Mouse (Mus musculus): ENCODE results near the gene Tnfrsf19. TPM values are rescaled to one million over a fixed set of nuclear protein-coding genes. Genes with fewer than 3 reads are reported as not detected.

Tnfrsf19 gene
- polyA plus RNA-seq, 1 experiment from 2014 or later, result 62.6 TPM

DNA sequence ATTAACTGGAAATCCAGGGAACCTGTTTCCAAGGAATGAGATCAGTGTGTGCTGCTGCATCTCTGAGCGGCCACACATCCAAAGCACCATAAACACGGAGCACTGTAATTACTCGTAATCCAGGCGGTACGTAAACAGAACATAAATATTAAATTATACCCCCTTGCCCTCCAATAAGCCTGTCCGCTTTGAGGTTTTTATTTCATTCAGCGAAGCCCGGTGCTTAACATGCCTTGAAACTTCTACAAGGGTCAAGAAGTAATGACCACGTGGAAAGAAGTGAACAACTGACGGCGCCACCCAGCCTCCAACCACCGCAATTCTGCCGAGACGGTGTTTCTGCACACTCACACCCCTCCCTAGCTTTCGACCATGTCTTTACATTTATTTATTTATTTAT lies 31.7 kb downstream of the Tnfrsf19 start:
- Histone ChIP-seq H3K9me3 (replicated peaks; ENCODE audit: control insufficient read depth, low read length) (no peaks in the 10 kb centered on the region), H3K27ac (replicated peaks; ENCODE audit: low read depth, low read length) (no peak overlapping the region), H3K9ac (replicated peaks; ENCODE audit: low read length) (no peak overlapping the region), H3K27me3 (ENCODE audit: control insufficient read depth, insufficient read depth, low read length) (no peaks in the 10 kb centered on the region), H3K4me1 (ENCODE audit: control insufficient read depth, insufficient read depth, low read length) (no peaks in the 10 kb centered on the region), H3K4me3 (ENCODE audit: low read depth, low read length) (no peak overlapping the region), H3K36me3 (replicated peaks; ENCODE audit: control insufficient read depth, insufficient read depth, low read depth, low read length) (no peaks in the 10 kb centered on the region), H3K4me2 (ENCODE audit: low read depth, low read length) (no peak overlapping the region)
- ATAC-seq (replicated peaks; ENCODE audit: insufficient number of reproducible peaks, low FRiP score, low TSS enrichment, low read depth) (no peak), DNase-seq (ENCODE audit: low spot score) (no peak)
- 81% methylated on average over 15 of the region's 15 CpGs for WGBS

DNA sequence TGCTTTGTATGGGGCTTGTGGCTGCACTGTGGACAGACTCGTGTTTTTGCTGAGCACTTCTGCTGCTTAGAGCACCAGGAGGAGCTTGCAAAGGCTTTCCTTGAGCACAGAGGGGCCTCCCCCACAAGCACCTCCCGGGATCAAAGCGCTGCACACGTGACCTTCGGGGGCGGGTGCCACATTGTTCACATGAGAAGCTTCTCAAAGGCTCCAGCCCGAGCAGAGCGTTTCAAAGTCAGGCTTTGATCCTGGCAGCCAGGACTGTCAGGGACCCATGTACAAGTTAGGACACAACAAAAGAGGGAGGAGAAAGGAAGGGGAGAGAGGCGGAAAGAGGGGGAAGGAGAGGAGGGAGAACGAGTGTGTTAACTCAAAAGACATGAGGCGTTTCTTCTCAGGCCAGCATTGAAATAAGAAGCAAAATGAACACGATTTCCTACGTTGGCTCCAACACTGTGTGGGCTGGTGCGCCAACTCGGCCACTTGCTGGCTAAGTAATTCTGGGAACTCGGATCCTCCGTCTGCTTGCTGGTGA lies 33.8 kb downstream of the Tnfrsf19 start:
- Histone ChIP-seq H3K9me3 (replicated peaks; ENCODE audit: control insufficient read depth, low read length) (no peaks in the 10 kb centered on the region), H3K27ac (replicated peaks; ENCODE audit: low read depth, low read length) (peak overlapping the region; percentile 54), H3K4me3 (ENCODE audit: low read depth, low read length) (no peak overlapping the region), H3K4me2 (ENCODE audit: low read depth, low read length) (peak overlapping the region; percentile 28), H3K27me3 (ENCODE audit: control insufficient read depth, insufficient read depth, low read length) (no peaks in the 10 kb centered on the region), H3K4me1 (ENCODE audit: control insufficient read depth, insufficient read depth, low read length) (no peaks in the 10 kb centered on the region), H3K9ac (replicated peaks; ENCODE audit: low read length) (peak overlapping the region; percentile 50), H3K36me3 (replicated peaks; ENCODE audit: control insufficient read depth, insufficient read depth, low read depth, low read length) (no peaks in the 10 kb centered on the region)
- peak; percentile 87 for ATAC-seq (replicated peaks; ENCODE audit: insufficient number of reproducible peaks, low FRiP score, low TSS enrichment, low read depth)
- peak; percentile 91 for DNase-seq (ENCODE audit: low spot score)
- WGBS, result under 1% methylated on average over 17 of the region's 17 CpGs

DNA sequence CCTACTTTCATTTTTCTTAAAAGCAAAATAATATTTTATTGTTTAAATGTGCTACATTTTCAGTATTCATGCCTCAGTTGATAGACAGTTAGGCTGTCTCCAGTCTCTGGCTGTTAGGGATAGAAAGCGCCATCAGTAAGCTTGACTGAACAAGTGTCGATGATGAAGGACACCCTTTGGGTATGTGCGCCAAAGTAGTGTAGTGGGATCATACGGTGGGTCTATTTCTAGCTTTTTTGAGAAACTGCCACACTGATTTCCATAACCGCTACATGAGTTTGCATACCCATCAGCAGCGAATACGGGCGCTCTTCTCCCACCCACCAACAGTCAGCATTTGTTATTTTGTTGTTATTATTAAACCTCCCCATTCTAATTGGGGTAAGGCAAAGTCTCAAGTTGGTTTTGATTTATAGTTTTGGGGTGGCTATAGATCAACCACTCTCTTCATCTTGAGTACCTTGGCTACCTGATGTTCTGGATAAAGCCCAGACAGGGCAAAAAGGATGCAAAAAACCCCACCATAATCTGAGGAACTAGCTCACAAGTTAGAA lies 34.6 kb downstream of the Tnfrsf19 start:
- no peak for ATAC-seq (replicated peaks; ENCODE audit: insufficient number of reproducible peaks, low FRiP score, low TSS enrichment, low read depth)

DNA sequence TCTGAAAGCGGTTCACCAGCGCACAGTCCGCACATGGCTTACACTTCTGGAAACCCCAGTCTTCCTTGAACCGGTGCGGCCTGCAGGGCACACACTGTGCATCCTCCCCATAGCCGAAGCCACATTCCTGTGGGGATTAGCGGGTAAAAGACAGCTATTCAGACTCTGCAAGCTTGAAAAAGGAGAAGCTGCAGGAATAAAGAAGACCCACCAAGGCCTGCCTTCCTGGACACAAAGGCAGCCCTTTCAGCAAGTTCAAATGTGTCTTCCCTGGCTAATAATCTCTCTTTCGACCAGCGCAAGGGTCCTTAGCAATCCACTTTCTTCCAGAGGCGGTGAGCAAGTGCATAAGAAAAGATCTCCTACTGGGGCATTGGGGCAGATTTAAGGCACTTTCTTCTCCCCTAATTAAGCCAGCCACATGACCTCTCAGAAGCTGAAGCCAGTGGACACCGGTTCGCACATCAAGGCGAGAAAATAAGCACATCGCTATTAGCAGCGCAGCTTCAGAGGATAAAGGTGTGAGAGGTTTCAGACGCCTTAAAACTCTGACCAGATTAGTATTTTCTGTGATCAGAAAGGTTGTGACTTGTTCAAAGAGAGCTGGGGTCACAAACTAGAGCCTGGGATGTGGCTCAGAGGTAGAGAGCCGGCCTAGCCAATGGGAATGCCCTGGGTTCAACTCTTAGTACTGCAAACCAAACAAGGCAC lies 41.0 kb downstream of the Tnfrsf19 start:
- peak; percentile 57 for DNase-seq (ENCODE audit: low spot score)
- no peak overlapping the region for H3K4me3 ChIP-seq (ENCODE audit: low read depth, low read length)
- H3K4me1 ChIP-seq (ENCODE audit: control insufficient read depth, insufficient read depth, low read length), result no peaks in the 10 kb centered on the region
- no peaks in the 10 kb centered on the region for H3K36me3 ChIP-seq (replicated peaks; ENCODE audit: control insufficient read depth, insufficient read depth, low read depth, low read length)
- H3K4me2 ChIP-seq (ENCODE audit: low read depth, low read length), result no peak overlapping the region
- 22% methylated on average over 17 of the region's 17 CpGs for WGBS
- H3K9ac ChIP-seq (replicated peaks; ENCODE audit: low read length), result no peak overlapping the region
- peak; percentile 76 for ATAC-seq (replicated peaks; ENCODE audit: insufficient number of reproducible peaks, low FRiP score, low TSS enrichment, low read depth)
- no peaks in the 10 kb centered on the region for H3K9me3 ChIP-seq (replicated peaks; ENCODE audit: control insufficient read depth, low read length)
- H3K27me3 ChIP-seq (ENCODE audit: control insufficient read depth, insufficient read depth, low read length), result no peaks in the 10 kb centered on the region
- H3K27ac ChIP-seq (replicated peaks; ENCODE audit: low read depth, low read length), result no peak overlapping the region

More for the DNA sequence above, 34.6 kb downstream of the Tnfrsf19 start:
- Histone ChIP-seq H3K27ac (replicated peaks; ENCODE audit: low read depth, low read length) (no peak overlapping the region; the same call in 1 of the 2 replicates), H3K36me3 (replicated peaks; ENCODE audit: control insufficient read depth, insufficient read depth, low read depth, low read length) (no peaks in the 10 kb centered on the region), H3K27me3 (ENCODE audit: control insufficient read depth, insufficient read depth, low read length) (no peaks in the 10 kb centered on the region), H3K4me3 (ENCODE audit: low read depth, low read length) (no peak overlapping the region), H3K4me2 (ENCODE audit: low read depth, low read length) (no peak overlapping the region), H3K9me3 (replicated peaks; ENCODE audit: control insufficient read depth, low read length) (no peaks in the 10 kb centered on the region), H3K4me1 (ENCODE audit: control insufficient read depth, insufficient read depth, low read length) (no peaks in the 10 kb centered on the region), H3K9ac (replicated peaks; ENCODE audit: low read length) (no peak overlapping the region)
- no peak for DNase-seq (ENCODE audit: low spot score)
- WGBS, result 92% methylated on average over 8 of the region's 8 CpGs

DNA sequence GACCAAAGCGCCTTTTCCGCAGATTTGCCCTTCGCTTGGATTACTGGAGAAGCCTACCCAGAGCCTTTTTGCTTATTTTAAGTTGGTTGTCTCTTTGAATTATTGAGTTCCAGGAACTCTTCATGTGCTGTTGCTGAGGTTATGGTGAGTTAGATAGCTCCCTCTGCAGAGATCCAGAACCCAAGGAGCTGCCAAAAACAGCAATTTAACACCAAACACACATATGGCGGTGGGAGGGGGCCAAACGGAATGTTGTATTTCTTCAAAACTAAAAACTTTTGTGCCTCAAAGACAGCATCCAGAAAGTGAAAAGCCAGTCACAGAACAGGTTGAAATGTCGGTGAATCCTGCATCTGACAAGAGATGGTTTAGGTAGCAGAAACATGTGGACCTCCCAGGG lies 42.6 kb downstream of the Tnfrsf19 start:
- no peaks in the 10 kb centered on the region for H3K27me3 ChIP-seq (ENCODE audit: control insufficient read depth, insufficient read depth, low read length)
- no peak for ATAC-seq (replicated peaks; ENCODE audit: insufficient number of reproducible peaks, low FRiP score, low TSS enrichment, low read depth)
- H3K27ac ChIP-seq (replicated peaks; ENCODE audit: low read depth, low read length), result no peak overlapping the region
- no peak overlapping the region for H3K9ac ChIP-seq (replicated peaks; ENCODE audit: low read length)
- no peak overlapping the region for H3K4me3 ChIP-seq (ENCODE audit: low read depth, low read length)
- H3K4me2 ChIP-seq (ENCODE audit: low read depth, low read length), result no peak overlapping the region
- 94% methylated on average over 6 of the region's 6 CpGs for WGBS
- no peaks in the 10 kb centered on the region for H3K4me1 ChIP-seq (ENCODE audit: control insufficient read depth, insufficient read depth, low read length)
- no peaks in the 10 kb centered on the region for H3K9me3 ChIP-seq (replicated peaks; ENCODE audit: control insufficient read depth, low read length)
- DNase-seq (ENCODE audit: low spot score), result no peak
- H3K36me3 ChIP-seq (replicated peaks; ENCODE audit: control insufficient read depth, insufficient read depth, low read depth, low read length), result no peaks in the 10 kb centered on the region

DNA sequence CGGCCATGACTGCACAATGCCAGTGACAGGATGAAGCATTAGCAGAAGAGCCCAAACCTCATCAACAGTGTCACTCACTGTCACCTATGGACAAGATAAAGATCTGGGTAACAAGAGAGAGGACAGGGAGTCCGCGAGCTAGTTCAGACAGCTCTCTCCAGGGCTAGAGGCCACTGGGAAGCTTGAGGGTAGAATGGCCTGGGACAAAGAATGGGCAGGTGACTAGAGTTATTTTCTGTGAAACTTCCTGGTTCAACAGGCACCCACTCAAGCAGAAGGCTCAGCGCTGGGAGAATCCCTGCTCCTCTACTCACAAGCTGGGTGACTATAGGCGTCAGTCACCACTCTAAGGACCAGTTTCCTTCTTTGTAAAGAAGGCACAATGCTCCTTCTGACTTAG lies 46.2 kb downstream of the Tnfrsf19 start:
- Histone ChIP-seq H3K36me3 (replicated peaks; ENCODE audit: control insufficient read depth, insufficient read depth, low read depth, low read length) (no peaks in the 10 kb centered on the region), H3K4me3 (ENCODE audit: low read depth, low read length) (no peak overlapping the region), H3K4me1 (ENCODE audit: control insufficient read depth, insufficient read depth, low read length) (no peaks in the 10 kb centered on the region), H3K4me2 (ENCODE audit: low read depth, low read length) (no peak overlapping the region), H3K9me3 (replicated peaks; ENCODE audit: control insufficient read depth, low read length) (no peaks in the 10 kb centered on the region), H3K27ac (replicated peaks; ENCODE audit: low read depth, low read length) (no peak overlapping the region), H3K27me3 (ENCODE audit: control insufficient read depth, insufficient read depth, low read length) (no peaks in the 10 kb centered on the region), H3K9ac (replicated peaks; ENCODE audit: low read length) (no peak overlapping the region)
- no peak for ATAC-seq (replicated peaks; ENCODE audit: insufficient number of reproducible peaks, low FRiP score, low TSS enrichment, low read depth)
- DNase-seq (ENCODE audit: low spot score), result no peak
- 79% methylated on average over 5 of the region's 5 CpGs for WGBS

DNA sequence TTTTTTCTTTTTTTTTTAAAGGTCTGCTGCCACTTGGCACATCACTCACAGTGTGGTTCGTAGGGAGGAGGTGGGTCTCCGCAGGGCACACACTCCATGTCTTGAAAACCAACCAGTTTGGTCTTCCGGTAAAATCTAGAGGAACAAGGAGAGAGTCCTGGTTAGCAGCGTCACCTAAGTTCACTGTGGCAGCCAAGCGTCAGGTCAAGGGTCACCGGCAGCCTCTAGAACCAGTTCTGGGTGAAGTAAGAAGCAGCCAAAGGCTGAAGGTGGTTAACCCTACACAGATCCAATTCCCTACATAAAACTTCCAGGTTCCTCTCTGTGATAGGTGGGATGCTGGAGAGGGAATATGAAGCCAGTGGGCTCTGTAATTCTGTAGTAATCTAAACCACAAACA lies 49.7 kb downstream of the Tnfrsf19 start:
- no peak for DNase-seq (ENCODE audit: low spot score)
- WGBS, result 44% methylated on average over 6 of the region's 6 CpGs
- Histone ChIP-seq H3K4me2 (ENCODE audit: low read depth, low read length) (no peak overlapping the region), H3K9ac (replicated peaks; ENCODE audit: low read length) (no peak overlapping the region), H3K27ac (replicated peaks; ENCODE audit: low read depth, low read length) (no peak overlapping the region), H3K36me3 (replicated peaks; ENCODE audit: control insufficient read depth, insufficient read depth, low read depth, low read length) (no peaks in the 10 kb centered on the region), H3K9me3 (replicated peaks; ENCODE audit: control insufficient read depth, low read length) (no peaks in the 10 kb centered on the region), H3K4me1 (ENCODE audit: control insufficient read depth, insufficient read depth, low read length) (no peaks in the 10 kb centered on the region), H3K27me3 (ENCODE audit: control insufficient read depth, insufficient read depth, low read length) (no peaks in the 10 kb centered on the region), H3K4me3 (ENCODE audit: low read depth, low read length) (no peak overlapping the region)
- ATAC-seq (replicated peaks; ENCODE audit: insufficient number of reproducible peaks, low FRiP score, low TSS enrichment, low read depth), result no peak

DNA sequence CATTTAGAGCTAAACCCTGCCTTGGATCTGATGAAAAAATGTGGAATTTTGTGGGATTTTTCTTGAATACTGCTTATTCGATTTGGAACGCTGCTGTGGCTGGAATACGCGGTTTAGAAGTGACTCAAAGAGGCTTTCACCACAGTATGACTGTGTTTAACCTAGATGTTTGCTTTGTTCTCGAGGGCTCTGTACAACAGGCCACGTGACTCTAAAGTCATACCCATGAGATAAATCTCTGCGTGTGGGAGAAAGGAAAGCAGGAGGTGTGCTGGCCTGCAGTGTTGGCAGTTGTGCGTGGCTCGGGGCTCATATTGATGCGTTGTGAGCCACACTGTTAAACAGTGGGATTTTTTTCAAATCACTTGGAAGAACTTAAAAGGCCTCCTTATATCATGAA lies 52.8 kb downstream of the Tnfrsf19 start:
- no peak overlapping the region for H3K4me3 ChIP-seq (ENCODE audit: low read depth, low read length)
- no peaks in the 10 kb centered on the region for H3K4me1 ChIP-seq (ENCODE audit: control insufficient read depth, insufficient read depth, low read length)
- WGBS, result 88% methylated on average over 10 of the region's 10 CpGs
- no peak overlapping the region for H3K9ac ChIP-seq (replicated peaks; ENCODE audit: low read length)
- H3K27ac ChIP-seq (replicated peaks; ENCODE audit: low read depth, low read length), result no peak overlapping the region
- H3K4me2 ChIP-seq (ENCODE audit: low read depth, low read length), result no peak overlapping the region
- no peak for DNase-seq (ENCODE audit: low spot score)
- ATAC-seq (replicated peaks; ENCODE audit: insufficient number of reproducible peaks, low FRiP score, low TSS enrichment, low read depth), result no peak
- no peaks in the 10 kb centered on the region for H3K27me3 ChIP-seq (ENCODE audit: control insufficient read depth, insufficient read depth, low read length)
- no peaks in the 10 kb centered on the region for H3K9me3 ChIP-seq (replicated peaks; ENCODE audit: control insufficient read depth, low read length)
- no peaks in the 10 kb centered on the region for H3K36me3 ChIP-seq (replicated peaks; ENCODE audit: control insufficient read depth, insufficient read depth, low read depth, low read length)

Data from embryonic facial prominence, embryonic 11.5 days (tissue).